Mouse (Mus musculus): ENCODE data around the gene Ntng2. TPM values are rescaled to one million over a fixed set of nuclear protein-coding genes. Genes with fewer than 3 reads are reported as not detected.

The Ntng2 gene
- 44.7 and 51.7 TPM in 2 replicates for polyA plus RNA-seq (2012; rRNA removed)

GRCm38 (mm10) chr2:29252599-29253204 lies at the start of gene Ntng2:
Gene Ntng2 (minus strand): TSS chr2:29253005.
- WGBS: under 1% methylated on average over 54 of the region's 54 CpGs
- DNase-seq: peak; percentile 49
- TF ChIP-seq POLR2A (IDR thresholded peaks at IDR 0.05; ENCODE audit: borderline replicate concordance, extremely low read depth, low read depth, low read length) (peak; percentile 58; the same call in 1 of the 2 replicates), CTCF (IDR thresholded peaks at IDR 0.05; ENCODE audit: insufficient read depth, low read length) (no peak)
- Histone ChIP-seq H3K4me3 (replicated peaks; ENCODE audit: extremely low read depth, low read depth, low read length) (peak within 1 kb of the TSS; percentile 69), H3K4me1 (ENCODE audit: control insufficient read depth, insufficient read depth, low read length) (no peaks in the 10 kb centered on the region; the same call in 1 of the 2 replicates)

DNA sequence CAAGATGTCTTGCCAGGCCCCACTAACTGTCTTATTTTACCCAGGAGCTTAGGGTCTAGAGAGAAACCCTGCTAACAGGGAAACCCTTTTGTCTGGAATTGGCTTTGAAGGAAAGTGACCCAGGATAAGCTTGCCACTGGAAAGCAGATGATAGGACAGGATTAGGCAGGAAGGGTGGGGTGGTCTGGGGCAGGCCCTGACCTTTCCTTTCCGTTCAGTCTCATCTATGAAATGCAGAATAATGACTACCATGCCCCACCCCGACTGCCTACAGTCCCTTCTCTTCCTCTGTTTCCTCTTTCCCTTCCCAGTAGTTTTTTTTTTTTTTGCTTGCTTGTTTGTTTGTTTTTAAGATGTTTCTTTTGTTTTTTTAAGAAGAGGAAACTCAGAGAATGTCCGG lies 42.8 kb upstream of the Ntng2 start:
- TF ChIP-seq POLR2A (IDR thresholded peaks at IDR 0.05; ENCODE audit: borderline replicate concordance, extremely low read depth, low read depth, low read length) (no peak), CTCF (IDR thresholded peaks at IDR 0.05; ENCODE audit: insufficient read depth, low read length) (no peak)
- DNase-seq: no peak
- Histone ChIP-seq H3K4me3 (replicated peaks; ENCODE audit: extremely low read depth, low read depth, low read length) (no peak overlapping the region), H3K4me1 (ENCODE audit: control insufficient read depth, insufficient read depth, low read length) (no peaks in the 10 kb centered on the region; the same call in 1 of the 2 replicates)
- 34% methylated on average over 3 of the region's 3 CpGs for WGBS

DNA sequence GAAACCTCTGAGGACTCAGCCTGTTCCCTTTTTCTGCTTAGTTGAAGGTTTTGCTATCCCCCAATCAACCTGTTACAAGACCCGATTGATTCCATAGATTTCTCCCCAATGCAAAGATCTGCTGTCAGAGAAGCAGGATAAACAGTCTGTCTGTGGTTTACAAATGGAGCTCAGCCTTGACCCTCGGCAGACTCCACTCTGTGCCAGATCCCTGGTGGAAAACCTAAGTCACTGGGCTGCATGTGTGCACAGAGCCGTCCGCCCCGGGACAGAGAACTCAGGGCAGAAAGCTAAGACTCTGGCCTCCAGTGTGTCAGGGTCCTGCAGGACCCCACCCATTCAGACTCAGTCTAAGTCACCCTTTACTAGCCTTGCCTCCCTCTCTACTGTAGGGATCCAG lies 34.8 kb upstream of the Ntng2 start:
- Histone ChIP-seq H3K4me1 (ENCODE audit: control insufficient read depth, insufficient read depth, low read length) (no peaks in the 10 kb centered on the region), H3K4me3 (replicated peaks; ENCODE audit: extremely low read depth, low read depth, low read length) (no peak overlapping the region)
- DNase-seq: no peak
- WGBS: 67% methylated on average over 5 of the region's 5 CpGs
- TF ChIP-seq CTCF (IDR thresholded peaks at IDR 0.05; ENCODE audit: insufficient read depth, low read length) (no peak), POLR2A (IDR thresholded peaks at IDR 0.05; ENCODE audit: borderline replicate concordance, extremely low read depth, low read depth, low read length) (no peak)

DNA sequence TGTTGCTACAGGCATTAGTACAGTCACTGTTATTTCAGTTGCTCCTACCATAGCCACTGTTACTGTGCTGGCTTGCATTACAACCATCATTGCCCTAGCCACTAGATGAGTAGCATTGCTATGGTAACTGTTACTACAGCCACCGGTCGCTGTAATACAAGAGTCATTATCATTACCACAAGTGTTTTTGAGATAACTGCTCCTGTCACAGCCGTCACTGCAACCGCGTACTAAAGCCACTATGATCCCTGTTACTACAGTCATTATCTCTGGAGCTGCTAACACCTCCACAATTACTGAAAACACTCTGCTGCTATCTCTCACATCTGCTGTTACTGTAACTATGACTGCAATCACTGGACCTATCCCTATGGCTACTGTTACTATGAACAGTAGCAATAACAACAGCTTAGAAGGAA lies 24.9 kb upstream of the Ntng2 start:
- no peak for DNase-seq
- no peak overlapping the region for H3K4me3 ChIP-seq (replicated peaks; ENCODE audit: extremely low read depth, low read depth, low read length)
- 58% methylated on average over 5 of the region's 5 CpGs for WGBS
- TF ChIP-seq POLR2A (IDR thresholded peaks at IDR 0.05; ENCODE audit: borderline replicate concordance, extremely low read depth, low read depth, low read length): no peak
- TF ChIP-seq CTCF (IDR thresholded peaks at IDR 0.05; ENCODE audit: insufficient read depth, low read length): no peak
- no peaks in the 10 kb centered on the region for H3K4me1 ChIP-seq (ENCODE audit: control insufficient read depth, insufficient read depth, low read length)

GRCm38 (mm10) chr2:29271803-29272518 lies 19.2 kb upstream of the Ntng2 start:
- DNase-seq: no peak
- TF ChIP-seq CTCF (IDR thresholded peaks at IDR 0.05; ENCODE audit: insufficient read depth, low read length) (no peak), POLR2A (IDR thresholded peaks at IDR 0.05; ENCODE audit: borderline replicate concordance, extremely low read depth, low read depth, low read length) (no peak)
- 43% methylated on average over 7 of the region's 7 CpGs for WGBS

DNA sequence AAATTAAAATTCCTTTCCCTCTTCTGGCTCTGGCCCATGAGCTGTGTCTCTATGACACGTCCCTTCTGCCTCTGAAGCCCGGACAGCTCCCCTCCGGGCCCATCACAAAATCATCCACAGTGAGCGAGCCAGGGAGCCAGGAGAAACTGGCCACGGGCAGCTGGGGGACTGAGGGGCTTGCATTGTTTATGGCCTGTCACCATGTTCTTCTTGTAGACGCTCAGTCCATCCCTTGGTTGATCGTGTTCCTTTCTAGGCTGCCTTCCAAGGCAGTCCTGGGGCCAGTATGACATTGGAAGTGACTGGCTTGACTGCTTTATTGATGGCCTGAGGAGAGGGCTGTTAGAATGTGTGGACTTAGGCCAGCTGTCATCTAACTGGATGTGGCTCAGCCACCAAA lies 18.3 kb upstream of the Ntng2 start:
- no peak for DNase-seq
- WGBS: 54% methylated on average over 7 of the region's 7 CpGs
- Histone ChIP-seq H3K4me3 (replicated peaks; ENCODE audit: extremely low read depth, low read depth, low read length) (no peak overlapping the region), H3K4me1 (ENCODE audit: control insufficient read depth, insufficient read depth, low read length) (no peaks in the 10 kb centered on the region)
- no peak for TF ChIP-seq POLR2A (IDR thresholded peaks at IDR 0.05; ENCODE audit: borderline replicate concordance, extremely low read depth, low read depth, low read length)
- TF ChIP-seq CTCF (IDR thresholded peaks at IDR 0.05; ENCODE audit: insufficient read depth, low read length): no peak

More at GRCm38 (mm10) chr2:29271803-29272518, 19.2 kb upstream of the Ntng2 start:
- Histone ChIP-seq H3K4me1 (ENCODE audit: control insufficient read depth, insufficient read depth, low read length) (no peaks in the 10 kb centered on the region), H3K4me3 (replicated peaks; ENCODE audit: extremely low read depth, low read depth, low read length) (no peak overlapping the region)

DNA sequence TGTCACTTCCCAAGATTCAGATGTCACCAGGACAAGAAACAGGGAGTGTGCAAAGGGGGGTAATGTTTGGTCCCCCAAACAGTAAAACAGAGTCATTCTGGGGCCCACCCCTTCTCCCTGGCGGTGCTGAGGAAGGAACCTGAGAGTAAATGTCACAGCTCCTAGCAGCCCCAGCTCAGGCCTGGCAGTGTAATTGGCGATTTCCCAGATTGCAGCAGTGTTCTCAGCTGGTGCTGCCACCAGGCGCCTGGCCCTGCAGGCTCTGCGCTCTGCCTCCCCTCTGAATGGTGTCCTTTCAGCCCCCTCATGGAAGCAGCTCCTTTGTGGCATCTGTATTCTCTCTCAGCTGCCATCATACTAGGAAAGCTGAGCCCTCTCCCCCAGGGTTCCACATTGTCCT lies 14.0 kb upstream of the Ntng2 start:
- 70% methylated on average over 4 of the region's 4 CpGs for WGBS
- Histone ChIP-seq H3K4me1 (ENCODE audit: control insufficient read depth, insufficient read depth, low read length) (no peaks in the 10 kb centered on the region), H3K4me3 (replicated peaks; ENCODE audit: extremely low read depth, low read depth, low read length) (no peak overlapping the region)
- no peak for DNase-seq
- no peak for TF ChIP-seq CTCF (IDR thresholded peaks at IDR 0.05; ENCODE audit: insufficient read depth, low read length)
- TF ChIP-seq POLR2A (IDR thresholded peaks at IDR 0.05; ENCODE audit: borderline replicate concordance, extremely low read depth, low read depth, low read length): no peak

GRCm38 (mm10) chr2:29262436-29262915 lies 9.7 kb upstream of the Ntng2 start:
- WGBS: 57% methylated on average over 6 of the region's 6 CpGs
- DNase-seq: no peak
- TF ChIP-seq POLR2A (IDR thresholded peaks at IDR 0.05; ENCODE audit: borderline replicate concordance, extremely low read depth, low read depth, low read length): no peak
- peak; percentile 24; the same call in 1 of the 2 replicates for TF ChIP-seq CTCF (IDR thresholded peaks at IDR 0.05; ENCODE audit: insufficient read depth, low read length)
- H3K4me3 ChIP-seq (replicated peaks; ENCODE audit: extremely low read depth, low read depth, low read length): no peak overlapping the region
- no peaks in the 10 kb centered on the region for H3K4me1 ChIP-seq (ENCODE audit: control insufficient read depth, insufficient read depth, low read length)

DNA sequence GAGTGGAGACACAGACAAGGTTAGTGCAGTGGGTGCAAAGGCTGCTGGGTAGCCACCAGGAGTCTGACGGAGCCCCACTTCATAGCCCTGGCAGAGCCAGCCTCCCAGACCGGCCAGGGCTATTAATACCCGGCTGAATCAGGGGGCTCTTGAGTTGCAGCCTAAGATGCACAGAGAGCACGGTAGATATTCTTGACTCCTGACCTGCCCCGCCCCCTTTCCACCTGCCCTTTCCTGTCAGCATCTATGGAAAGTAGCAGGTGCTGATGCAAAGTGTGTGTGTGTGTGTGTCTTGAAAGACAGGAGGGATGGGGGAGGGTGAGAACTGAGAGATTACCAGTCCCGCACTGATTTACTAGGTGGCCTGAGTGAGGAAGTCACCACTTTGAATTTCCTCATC lies 8.3 kb upstream of the Ntng2 start:
- WGBS: 54% methylated on average over 6 of the region's 6 CpGs
- H3K4me3 ChIP-seq (replicated peaks; ENCODE audit: extremely low read depth, low read depth, low read length): no peak overlapping the region
- no peak for DNase-seq
- TF ChIP-seq CTCF (IDR thresholded peaks at IDR 0.05; ENCODE audit: insufficient read depth, low read length): no peak
- TF ChIP-seq POLR2A (IDR thresholded peaks at IDR 0.05; ENCODE audit: borderline replicate concordance, extremely low read depth, low read depth, low read length): no peak
- H3K4me1 ChIP-seq (ENCODE audit: control insufficient read depth, insufficient read depth, low read length): no peaks in the 10 kb centered on the region

Measured in lung, adult 2 months (tissue).